In the genomic region with DNA sequence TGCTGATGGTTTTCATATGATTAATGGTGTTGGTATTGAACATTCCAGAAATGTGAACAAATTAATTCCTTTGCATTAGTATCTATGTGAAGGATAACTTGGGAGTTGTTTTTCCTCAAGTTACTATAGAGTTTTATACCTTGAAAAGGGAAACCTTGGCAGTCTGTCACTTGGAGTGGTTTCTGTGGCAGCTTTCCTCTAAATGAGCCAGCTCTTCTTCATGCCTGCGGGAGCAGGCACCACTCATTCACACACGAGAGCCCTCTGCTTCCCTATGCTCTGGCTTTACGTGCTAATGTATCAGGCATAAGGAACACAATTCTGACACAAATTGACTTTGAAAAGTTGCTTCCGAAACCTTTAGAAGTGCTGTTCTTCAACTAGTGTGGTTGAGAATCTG, we compare ENCODE assay signal across 22 mouse cellular contexts.
"Had no signal": no experiment of that assay in that cellular context is flagged by ENCODE, and none has a peak within 500 bp of the region (broad histone marks: within the 10 kb centered on the region; RNA-seq: fewer than 3 reads in every experiment).

No protein-coding gene starts in this region.

- H3K36me3 ChIP-seq: kidney, embryonic 15.5 days; limb, embryonic 10.5 days; liver, embryonic 15.5 days; stomach, embryonic 15.5 days had no signal

- H3K9ac ChIP-seq: kidney, embryonic 15.5 days; limb, embryonic 13.5 days; liver, embryonic 12.5 days; liver, embryonic 15.5 days; lung, embryonic 15.5 days; midbrain, embryonic 13.5 days; neural tube, embryonic 13.5 days; stomach, embryonic 15.5 days had no signal

- H3K27ac ChIP-seq: kidney, embryonic 15.5 days; limb, embryonic 10.5 days; limb, embryonic 13.5 days; liver, embryonic 12.5 days; liver, embryonic 15.5 days; lung, embryonic 15.5 days; midbrain, embryonic 10.5 days; midbrain, embryonic 13.5 days; neural tube, embryonic 13.5 days; stomach, embryonic 15.5 days had no signal

- ATAC-seq: liver, embryonic 12.5 days; midbrain, embryonic 13.5 days; midbrain, embryonic 16.5 days had no signal

- H3K9me3 ChIP-seq: kidney, embryonic 15.5 days; limb, embryonic 10.5 days; limb, embryonic 13.5 days; liver, embryonic 12.5 days; liver, embryonic 15.5 days; lung, embryonic 15.5 days; megakaryocyte, embryonic 14.5 days; midbrain, embryonic 10.5 days; midbrain, embryonic 13.5 days; neural tube, embryonic 13.5 days; stomach, embryonic 15.5 days had no signal

- H3K4me3 ChIP-seq: kidney, embryonic 15.5 days; limb, embryonic 10.5 days; limb, embryonic 13.5 days; liver, embryonic 12.5 days; liver, embryonic 15.5 days; lung, embryonic 15.5 days; megakaryocyte, embryonic 14.5 days; midbrain, embryonic 10.5 days; midbrain, embryonic 13.5 days; myocyte; neural tube, embryonic 13.5 days; stomach, embryonic 15.5 days had no signal

- DNase-seq: kidney, adult 8-10 months; kidney, postnatal 10 days; kidney, postnatal 36 days; liver; lung, adult 18-20 months; lung, postnatal 10 days; lung, postnatal 36 days; spleen, adult 18-20 months; thymus, postnatal 25 days had no signal

- H3K27me3 ChIP-seq: kidney, embryonic 15.5 days; limb, embryonic 13.5 days; liver, embryonic 12.5 days; liver, embryonic 15.5 days; lung, embryonic 15.5 days; megakaryocyte, embryonic 14.5 days; midbrain, embryonic 13.5 days; neural tube, embryonic 13.5 days; stomach, embryonic 15.5 days had no signal

- H3K4me2 ChIP-seq: kidney, embryonic 15.5 days; limb, embryonic 13.5 days; liver, embryonic 12.5 days; liver, embryonic 15.5 days; lung, embryonic 15.5 days; midbrain, embryonic 13.5 days; neural tube, embryonic 13.5 days; stomach, embryonic 15.5 days had no signal

- H3K4me1 ChIP-seq: kidney, embryonic 15.5 days; limb, embryonic 10.5 days; liver, embryonic 12.5 days; liver, embryonic 15.5 days; neural tube, embryonic 13.5 days; stomach, embryonic 15.5 days had no signal
